Mouse (Mus musculus) heart, postnatal 36 days (tissue): ENCODE results near the gene Fbxo28. TPM values are rescaled to one million over a fixed set of nuclear protein-coding genes. Genes with fewer than 3 reads are reported as not detected.
A peak's percentile ranks its signal among the peaks of the same experiment; 100 is the strongest.

Source experiments
- DNase-seq, 2 experiments: peaks; one replicate each; pipeline ENCODE4 v3.0.0; 2021 to 2022
- intact Hi-C: fragments of 180-260 bp; cut with DNase I; formaldehyde crosslinking; loops from one replicate; pipeline ENCODE4 v1.15.1; 2025
- total RNA-seq, 2 experiments: library from RNA; stranded (reverse); gene quantifications; 2 replicates each; pipeline ENCODE4 v1.2.3; 2021

Gene Fbxo28
- 10 to 100 TPM; 22.8 to 24.4 TPM for total RNA-seq

- intact Hi-C loops, result loop anchor here (2.0 kb wide), 1 partner anchor 58 kb away; the partner anchor contains the start of gene Degs1
- DNase-seq, result peak; percentile 84 to 86
These were observed at the start of gene Fbxo28 for GRCm38 (mm10) chr1:182340821-182341781. Gene Fbxo28, minus strand, starts transcription at chr1:182341629.

- peak in 1 of 2 experiments; percentile 12 for DNase-seq
- intact Hi-C loops, result no loop called here
These were observed 47.3 kb upstream of the Fbxo28 start for GRCm38 (mm10) chr1:182388729-182389128.

GRCm38 (mm10) chr1:182386449-182386848 lies 45.0 kb upstream of the Fbxo28 start:
- DNase-seq, result no peak
- intact Hi-C loops, result no loop called here

GRCm38 (mm10) chr1:182383096-182383495 lies 41.7 kb upstream of the Fbxo28 start:
- DNase-seq, result no peak

GRCm38 (mm10) chr1:182381327-182381726 lies 39.9 kb upstream of the Fbxo28 start:
- no peak for DNase-seq

More at GRCm38 (mm10) chr1:182383096-182383495, 41.7 kb upstream of the Fbxo28 start:
- intact Hi-C loops, result no loop called here

GRCm38 (mm10) chr1:182380683-182381082 lies 39.3 kb upstream of the Fbxo28 start:
- DNase-seq, result no peak
- intact Hi-C loops, result no loop called here

More at GRCm38 (mm10) chr1:182381327-182381726, 39.9 kb upstream of the Fbxo28 start:
- intact Hi-C loops, result no loop called here

- DNase-seq, result no peak
- intact Hi-C loops, result loop anchor here (5.0 kb wide), 1 partner anchor 108 kb away; no protein-coding TSS in a partner anchor
These were observed 37.4 kb upstream of the Fbxo28 start for GRCm38 (mm10) chr1:182378876-182379275.

- intact Hi-C loops, result loop anchor here (5.0 kb wide), 1 partner anchor 109 kb away; no protein-coding TSS in a partner anchor
These were observed 36.9 kb upstream of the Fbxo28 start for GRCm38 (mm10) chr1:182378205-182378835.

GRCm38 (mm10) chr1:182377519-182377918 lies 36.1 kb upstream of the Fbxo28 start:
- no peak for DNase-seq
- intact Hi-C loops, result loop anchor here (5.0 kb wide), 1 partner anchor 110 kb away; no protein-coding TSS in a partner anchor

More at GRCm38 (mm10) chr1:182378205-182378835, 36.9 kb upstream of the Fbxo28 start:
- no peak for DNase-seq

- intact Hi-C loops, result loop anchor here (1.0 to 5.0 kb wide), 2 partner anchors 110 to 162 kb away; no protein-coding TSS in a partner anchor
- DNase-seq, result no peak
These were observed 35.4 kb upstream of the Fbxo28 start for GRCm38 (mm10) chr1:182376826-182377225.

GRCm38 (mm10) chr1:182376221-182376620 lies 34.8 kb upstream of the Fbxo28 start:
- peak; percentile 31 to 38 for DNase-seq
- intact Hi-C loops, result loop anchor here (1.0 to 5.0 kb wide), 2 partner anchors 111 to 163 kb away; no protein-coding TSS in a partner anchor

- intact Hi-C loops, result no loop called here
- no peak for DNase-seq
These were observed 30.5 kb upstream of the Fbxo28 start for GRCm38 (mm10) chr1:182371891-182372290.

- intact Hi-C loops, result no loop called here
- DNase-seq, result peak in 1 of 2 experiments; percentile 7
These were observed 28.0 kb upstream of the Fbxo28 start for GRCm38 (mm10) chr1:182369435-182369834.

- no peak for DNase-seq
- intact Hi-C loops, result no loop called here
These were observed 27.4 kb upstream of the Fbxo28 start for GRCm38 (mm10) chr1:182368782-182369181.

- intact Hi-C loops, result no loop called here
- DNase-seq, result no peak
These were observed 26.9 kb upstream of the Fbxo28 start for GRCm38 (mm10) chr1:182368309-182368708.

GRCm38 (mm10) chr1:182363683-182364404 lies 22.4 kb upstream of the Fbxo28 start:
- no peak for DNase-seq
- intact Hi-C loops, result no loop called here

GRCm38 (mm10) chr1:182362703-182363102 lies 21.3 kb upstream of the Fbxo28 start:
- no peak for DNase-seq
- intact Hi-C loops, result no loop called here

- no peak for DNase-seq
- intact Hi-C loops, result no loop called here
These were observed 16.7 kb upstream of the Fbxo28 start for GRCm38 (mm10) chr1:182358133-182358532.

- DNase-seq, result no peak
- intact Hi-C loops, result no loop called here
These were observed 13.2 kb upstream of the Fbxo28 start for GRCm38 (mm10) chr1:182354504-182355147.

GRCm38 (mm10) chr1:182349557-182349956 lies 8.1 kb upstream of the Fbxo28 start:
- intact Hi-C loops, result no loop called here
- DNase-seq, result no peak
